Mouse (Mus musculus): ENCODE measurements at regions not wholly inside any gene's neighbourhood (a gene's known extent, or its start where the extent isn't known, plus 50 kb on each side); places are given as distances from the start of the nearest gene placed in this dataset.

DNA sequence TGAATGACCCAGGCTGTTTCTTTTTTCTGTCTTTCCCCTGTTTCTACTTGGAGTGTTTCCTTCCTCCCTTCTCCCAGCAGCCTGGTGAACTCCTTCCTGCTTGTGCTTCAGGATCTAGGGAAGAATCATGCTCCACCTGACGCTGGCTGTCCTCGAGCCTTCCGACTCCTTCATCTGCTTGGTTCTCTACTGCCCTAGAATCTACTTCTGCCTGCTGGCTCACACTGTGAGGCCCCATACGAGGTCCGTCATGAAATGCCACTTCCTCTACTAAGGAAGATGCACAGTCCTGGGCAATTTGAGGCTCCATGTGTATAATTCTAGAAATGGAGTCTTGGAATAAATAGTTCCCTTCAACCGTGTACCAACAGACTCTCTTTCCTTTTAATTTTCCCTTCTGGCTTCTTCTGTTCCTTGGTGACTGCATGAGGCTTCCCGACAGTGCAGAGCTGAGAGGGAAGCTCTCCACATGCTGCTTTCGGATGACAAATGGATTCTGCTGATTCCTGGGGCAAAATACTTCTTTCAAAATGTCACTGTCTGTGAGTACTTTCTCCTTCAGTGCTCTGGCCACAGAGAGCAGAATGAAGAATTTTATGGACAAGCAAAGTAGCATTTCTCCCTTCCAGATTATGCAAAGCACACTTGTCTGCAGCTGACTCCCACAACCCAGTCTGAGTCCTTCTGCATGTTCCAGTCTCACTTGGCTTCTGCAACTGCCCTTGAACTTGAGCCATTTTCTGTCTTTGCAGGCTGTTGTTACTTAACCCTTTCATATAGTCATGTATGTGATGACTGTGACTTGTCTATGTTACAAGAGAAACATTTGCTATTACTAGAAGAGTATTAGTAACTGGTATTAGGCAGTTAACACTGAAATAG is 341.1 kb upstream of the Kif2a start:
- H3K9ac ChIP-seq (replicated peaks; ENCODE audit: low read length) = no peak overlapping the region
- no peak overlapping the region for H3K4me2 ChIP-seq (replicated peaks; ENCODE audit: low read depth, low read length)
- H3K4me1 ChIP-seq (ENCODE audit: insufficient read depth, low read length) = no peaks in the 10 kb centered on the region
- ATAC-seq (ENCODE audit: low FRiP score, low TSS enrichment) = no peak
- H3K27me3 ChIP-seq (ENCODE audit: insufficient read depth, low read length) = no peaks in the 10 kb centered on the region
- no peak overlapping the region for H3K4me3 ChIP-seq (ENCODE audit: low read length)
- 73% methylated on average over 8 of the region's 8 CpGs for WGBS
- no peaks in the 10 kb centered on the region for H3K36me3 ChIP-seq (ENCODE audit: insufficient read depth, low read length)
- no peak overlapping the region for H3K27ac ChIP-seq (ENCODE audit: low read length)
- no peaks in the 10 kb centered on the region for H3K9me3 ChIP-seq (ENCODE audit: low read length)

DNA sequence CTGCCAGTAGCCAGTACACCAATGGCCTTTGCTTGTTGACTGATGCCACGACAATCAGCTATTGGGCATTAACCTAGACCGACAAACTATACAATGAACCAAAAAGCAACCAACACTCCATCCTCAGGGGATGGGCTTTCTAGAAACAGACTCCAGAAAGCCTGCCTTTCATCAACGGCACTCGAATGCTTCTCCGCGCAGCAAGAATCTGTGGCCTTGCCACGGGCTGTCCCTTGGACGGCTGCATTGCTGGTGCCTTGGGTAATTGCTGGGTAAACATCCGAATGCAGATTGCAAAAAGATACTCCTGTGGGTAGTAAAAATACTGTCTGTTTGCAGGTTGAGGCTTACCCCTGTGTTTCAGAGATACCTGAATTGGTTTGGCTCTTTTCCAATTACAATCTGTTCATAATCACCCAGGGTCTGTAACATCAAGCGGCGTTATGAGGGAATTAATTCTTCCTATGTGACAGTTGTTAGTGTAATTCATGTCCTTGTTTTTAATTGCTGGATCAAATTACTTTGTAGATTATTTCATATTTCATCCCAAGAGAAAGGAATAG is 319.0 kb upstream of the Kif2a start:
- Histone ChIP-seq H3K4me3 (ENCODE audit: low read length) (no peak overlapping the region), H3K27me3 (ENCODE audit: insufficient read depth, low read length) (no peaks in the 10 kb centered on the region), H3K4me1 (ENCODE audit: insufficient read depth, low read length) (no peaks in the 10 kb centered on the region), H3K36me3 (ENCODE audit: insufficient read depth, low read length) (no peaks in the 10 kb centered on the region), H3K4me2 (replicated peaks; ENCODE audit: low read depth, low read length) (no peak overlapping the region), H3K27ac (ENCODE audit: low read length) (no peak overlapping the region), H3K9ac (replicated peaks; ENCODE audit: low read length) (no peak overlapping the region), H3K9me3 (ENCODE audit: low read length) (no peaks in the 10 kb centered on the region)
- 81% methylated on average over 11 of the region's 11 CpGs for WGBS
- ATAC-seq (ENCODE audit: low FRiP score, low TSS enrichment) = no peak

DNA sequence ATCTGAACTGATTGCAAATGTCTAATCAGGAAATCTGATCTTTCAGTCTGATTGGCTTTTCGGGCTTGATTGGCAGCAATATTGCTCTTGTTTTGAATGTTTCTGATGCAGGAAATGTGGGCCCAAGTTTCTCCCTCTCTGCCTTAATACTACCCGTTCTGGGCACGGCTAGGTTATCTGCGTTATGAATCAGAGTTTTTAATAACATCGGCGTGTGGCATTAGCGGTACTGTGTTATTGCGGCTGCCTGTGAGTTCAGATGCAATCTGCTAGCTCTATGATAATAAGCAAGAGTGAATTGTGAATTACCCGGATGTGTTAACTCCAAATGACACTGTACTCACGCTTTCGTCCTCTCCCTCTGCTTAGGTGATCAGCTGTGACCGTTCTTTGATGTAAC is 316.2 kb upstream of the Kif2a start:
- no peaks in the 10 kb centered on the region for H3K27me3 ChIP-seq (ENCODE audit: insufficient read depth, low read length)
- peaks cover 6% of the 10 kb centered on the region; the same call in 1 of the 2 replicates for H3K9me3 ChIP-seq (ENCODE audit: low read length)
- no peaks in the 10 kb centered on the region for H3K36me3 ChIP-seq (ENCODE audit: insufficient read depth, low read length)
- no peaks in the 10 kb centered on the region for H3K4me1 ChIP-seq (ENCODE audit: insufficient read depth, low read length)
- no peak overlapping the region for H3K4me2 ChIP-seq (replicated peaks; ENCODE audit: low read depth, low read length)
- 78% methylated on average over 12 of the region's 12 CpGs for WGBS
- ATAC-seq (ENCODE audit: low FRiP score, low TSS enrichment) = no peak
- H3K4me3 ChIP-seq (ENCODE audit: low read length) = no peak overlapping the region
- no peak overlapping the region for H3K9ac ChIP-seq (replicated peaks; ENCODE audit: low read length)
- no peak overlapping the region for H3K27ac ChIP-seq (ENCODE audit: low read length)

DNA sequence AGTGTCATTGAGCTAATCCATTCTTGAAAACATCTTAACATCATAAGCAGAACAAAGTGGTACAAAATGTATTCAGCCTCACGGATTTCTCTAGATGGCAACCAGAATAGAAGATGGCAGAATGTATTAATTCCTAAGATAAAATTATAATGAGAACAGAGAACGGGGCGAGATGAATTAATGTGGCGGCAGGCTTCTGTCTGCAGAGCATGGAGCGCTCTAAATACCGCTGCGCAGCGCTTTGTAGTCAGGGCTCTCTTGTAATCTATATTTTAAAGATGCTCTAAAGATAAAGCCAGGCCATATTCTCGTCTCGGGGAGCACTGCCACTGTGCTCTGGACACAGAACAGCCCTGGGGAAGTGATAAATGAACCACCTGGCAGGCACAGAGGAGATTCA is 315.2 kb upstream of the Kif2a start:
- Histone ChIP-seq H3K27me3 (ENCODE audit: insufficient read depth, low read length) (no peaks in the 10 kb centered on the region), H3K4me1 (ENCODE audit: insufficient read depth, low read length) (no peaks in the 10 kb centered on the region), H3K4me3 (ENCODE audit: low read length) (no peak overlapping the region), H3K9ac (replicated peaks; ENCODE audit: low read length) (no peak overlapping the region), H3K27ac (ENCODE audit: low read length) (no peak overlapping the region), H3K36me3 (ENCODE audit: insufficient read depth, low read length) (no peaks in the 10 kb centered on the region), H3K4me2 (replicated peaks; ENCODE audit: low read depth, low read length) (no peak overlapping the region), H3K9me3 (ENCODE audit: low read length) (peaks cover 6% of the 10 kb centered on the region; the same call in 1 of the 2 replicates)
- WGBS = 75% methylated on average over 10 of the region's 10 CpGs
- no peak for ATAC-seq (ENCODE audit: low FRiP score, low TSS enrichment)

DNA sequence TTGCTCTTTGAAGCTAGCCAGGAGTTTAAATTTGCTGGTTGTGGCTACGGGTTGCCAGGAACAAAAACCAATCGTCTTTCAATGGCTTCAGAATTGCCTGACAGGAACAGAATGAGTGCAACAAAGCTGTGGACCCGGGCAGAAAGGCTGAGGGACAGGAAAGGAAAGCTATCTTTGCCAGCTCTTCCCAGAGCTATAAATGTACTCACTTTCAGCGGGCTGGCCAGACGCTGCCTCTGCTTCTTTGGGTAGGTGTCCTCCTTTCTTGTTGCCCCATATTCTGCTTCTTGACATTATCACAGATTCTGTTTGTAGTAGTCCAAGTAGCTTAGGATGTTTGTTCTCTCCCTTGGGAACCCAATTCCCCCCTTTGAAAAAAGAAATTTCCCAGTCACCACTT is 307.4 kb upstream of the Kif2a start:
- Histone ChIP-seq H3K9me3 (ENCODE audit: low read length) (no peaks in the 10 kb centered on the region), H3K4me3 (ENCODE audit: low read length) (no peak overlapping the region), H3K4me1 (ENCODE audit: insufficient read depth, low read length) (no peaks in the 10 kb centered on the region), H3K27me3 (ENCODE audit: insufficient read depth, low read length) (no peaks in the 10 kb centered on the region), H3K36me3 (ENCODE audit: insufficient read depth, low read length) (no peaks in the 10 kb centered on the region), H3K9ac (replicated peaks; ENCODE audit: low read length) (no peak overlapping the region), H3K4me2 (replicated peaks; ENCODE audit: low read depth, low read length) (no peak overlapping the region), H3K27ac (ENCODE audit: low read length) (no peak overlapping the region)
- ATAC-seq (ENCODE audit: low FRiP score, low TSS enrichment) = no peak
- WGBS = 65% methylated on average over 5 of the region's 5 CpGs

DNA sequence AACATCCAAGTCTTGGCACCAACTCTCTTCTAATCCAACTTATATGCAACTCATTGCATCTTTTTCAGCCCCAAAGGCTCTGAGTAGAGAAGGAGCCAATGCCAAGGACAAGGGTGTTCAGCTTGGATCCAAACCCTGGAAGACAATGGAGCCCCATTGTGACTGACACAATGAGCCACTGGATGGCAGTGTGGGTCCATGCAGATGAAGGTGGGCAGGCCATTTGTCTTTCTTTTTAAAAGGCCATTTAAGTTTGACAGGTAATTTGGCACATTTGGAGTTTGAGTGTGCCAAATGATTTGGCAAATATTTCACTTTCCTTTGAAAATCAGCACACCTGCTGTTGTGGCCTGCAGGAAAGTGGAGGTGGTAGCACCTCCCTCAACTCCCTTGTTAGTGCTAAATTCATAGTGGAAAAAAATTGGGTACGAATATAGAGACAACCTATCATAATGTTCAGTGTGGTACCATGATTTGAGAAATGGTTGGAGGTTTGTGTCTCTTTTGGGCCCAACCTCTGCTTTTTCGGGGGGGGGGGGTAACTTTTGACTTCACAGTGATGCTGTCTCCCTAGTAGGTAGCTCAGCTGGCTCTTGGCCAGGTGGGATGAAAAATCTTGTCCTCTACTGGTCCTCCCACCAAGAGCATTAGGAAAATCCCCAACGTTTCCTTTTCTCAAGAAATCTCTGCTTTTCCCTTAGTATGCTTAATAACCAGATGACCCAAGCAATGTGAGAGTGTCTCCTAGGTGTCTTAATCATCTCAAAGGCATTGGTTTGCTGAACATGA is 304.0 kb upstream of the Kif2a start:
- H3K4me1 ChIP-seq (ENCODE audit: insufficient read depth, low read length) = no peaks in the 10 kb centered on the region
- H3K9ac ChIP-seq (replicated peaks; ENCODE audit: low read length) = no peak overlapping the region
- ATAC-seq (ENCODE audit: low FRiP score, low TSS enrichment) = no peak
- no peak overlapping the region for H3K4me3 ChIP-seq (ENCODE audit: low read length)
- H3K9me3 ChIP-seq (ENCODE audit: low read length) = no peaks in the 10 kb centered on the region; the same call in 1 of the 2 replicates
- H3K27ac ChIP-seq (ENCODE audit: low read length) = no peak overlapping the region
- 69% methylated on average over 3 of the region's 3 CpGs for WGBS
- H3K36me3 ChIP-seq (ENCODE audit: insufficient read depth, low read length) = no peaks in the 10 kb centered on the region
- H3K27me3 ChIP-seq (ENCODE audit: insufficient read depth, low read length) = no peaks in the 10 kb centered on the region
- H3K4me2 ChIP-seq (replicated peaks; ENCODE audit: low read depth, low read length) = no peak overlapping the region

DNA sequence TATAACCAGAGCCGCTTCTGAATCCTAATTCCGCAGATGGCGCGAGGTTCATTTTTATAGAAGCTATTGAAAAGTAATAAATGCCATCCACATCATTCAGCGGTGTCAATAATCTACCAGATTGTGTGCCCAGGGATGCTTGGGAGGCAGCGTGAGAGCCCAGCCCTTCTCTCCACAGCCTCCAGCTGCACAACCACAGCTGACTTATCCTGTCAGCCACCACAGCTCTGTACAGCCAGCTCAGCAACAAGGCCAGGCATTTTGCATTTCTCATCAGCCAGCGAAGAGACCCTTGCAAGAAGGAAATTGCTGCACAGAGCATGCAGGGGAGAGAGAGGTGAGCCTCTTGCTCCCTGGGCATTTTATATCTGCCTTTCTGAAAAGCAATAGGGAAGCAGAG is 292.8 kb upstream of the Kif2a start:
- no peaks in the 10 kb centered on the region for H3K9me3 ChIP-seq (ENCODE audit: low read length)
- no peak overlapping the region for H3K4me2 ChIP-seq (replicated peaks; ENCODE audit: low read depth, low read length)
- no peaks in the 10 kb centered on the region for H3K36me3 ChIP-seq (ENCODE audit: insufficient read depth, low read length)
- no peak overlapping the region for H3K4me3 ChIP-seq (ENCODE audit: low read length)
- H3K27ac ChIP-seq (ENCODE audit: low read length) = no peak overlapping the region
- no peak overlapping the region for H3K9ac ChIP-seq (replicated peaks; ENCODE audit: low read length)
- H3K27me3 ChIP-seq (ENCODE audit: insufficient read depth, low read length) = no peaks in the 10 kb centered on the region
- H3K4me1 ChIP-seq (ENCODE audit: insufficient read depth, low read length) = no peaks in the 10 kb centered on the region
- WGBS = 86% methylated on average over 7 of the region's 7 CpGs
- ATAC-seq (ENCODE audit: low FRiP score, low TSS enrichment) = no peak

DNA sequence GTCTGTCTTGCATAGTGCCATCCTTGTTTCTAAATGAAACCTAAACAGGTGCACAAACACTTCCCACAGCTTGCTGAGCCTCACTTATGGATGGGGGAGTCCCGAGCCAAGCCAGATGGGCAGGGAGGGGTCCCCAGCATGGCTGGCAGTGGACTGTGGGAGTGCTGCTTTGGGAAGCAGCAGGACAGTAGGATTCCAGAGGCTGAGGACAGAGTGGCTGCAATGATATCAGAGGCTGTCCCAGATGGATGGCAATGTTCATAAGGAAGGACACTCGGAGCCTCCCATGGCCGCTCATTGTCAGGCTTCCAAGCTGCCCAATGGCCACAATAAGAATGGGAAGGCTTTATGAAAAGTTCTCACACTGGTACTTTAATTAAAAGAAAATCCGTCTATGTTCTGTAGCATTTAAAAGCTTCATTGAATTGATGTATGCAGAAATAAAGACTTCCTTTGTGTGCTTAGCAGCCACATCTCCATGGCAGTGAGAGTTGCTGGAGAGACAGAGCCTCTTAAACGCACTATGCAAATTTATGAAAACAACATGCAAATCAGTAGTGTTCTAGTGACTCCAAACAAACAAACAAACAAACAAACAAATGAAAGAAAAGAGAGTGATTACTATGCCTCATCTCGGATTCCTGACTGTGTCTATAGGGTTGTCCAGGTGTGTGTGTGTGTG is 287.2 kb upstream of the Kif2a start:
- Histone ChIP-seq H3K27ac (ENCODE audit: low read length) (no peak overlapping the region), H3K9ac (replicated peaks; ENCODE audit: low read length) (no peak overlapping the region), H3K36me3 (ENCODE audit: insufficient read depth, low read length) (no peaks in the 10 kb centered on the region), H3K4me3 (ENCODE audit: low read length) (no peak overlapping the region), H3K4me1 (ENCODE audit: insufficient read depth, low read length) (no peaks in the 10 kb centered on the region), H3K4me2 (replicated peaks; ENCODE audit: low read depth, low read length) (no peak overlapping the region), H3K9me3 (ENCODE audit: low read length) (no peaks in the 10 kb centered on the region), H3K27me3 (ENCODE audit: insufficient read depth, low read length) (no peaks in the 10 kb centered on the region)
- ATAC-seq (ENCODE audit: low FRiP score, low TSS enrichment) = no peak
- WGBS = 75% methylated on average over 6 of the region's 6 CpGs

DNA sequence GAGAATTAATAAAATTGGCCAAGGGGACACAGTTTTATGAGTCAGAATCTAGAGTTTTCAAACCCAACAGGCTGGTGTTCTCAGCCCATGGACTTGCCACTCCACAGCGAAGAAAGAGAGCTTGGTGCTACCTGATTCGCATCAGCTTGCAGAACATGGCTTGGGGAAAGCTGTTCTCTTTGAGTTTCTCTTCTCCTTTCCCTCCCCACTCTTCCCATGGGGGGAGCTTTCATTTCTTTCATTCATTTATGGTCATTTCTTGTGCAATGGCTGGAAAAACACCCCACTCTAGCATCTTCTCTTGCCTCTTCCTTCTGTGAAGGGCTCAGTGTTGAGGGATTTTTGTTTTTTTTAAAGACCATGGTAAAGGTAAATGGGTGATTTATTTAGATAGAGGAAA is 286.5 kb upstream of the Kif2a start:
- no peak overlapping the region for H3K27ac ChIP-seq (ENCODE audit: low read length)
- WGBS = 97% methylated on average over 2 of the region's 2 CpGs
- H3K4me3 ChIP-seq (ENCODE audit: low read length) = no peak overlapping the region
- no peak overlapping the region for H3K4me2 ChIP-seq (replicated peaks; ENCODE audit: low read depth, low read length)
- H3K4me1 ChIP-seq (ENCODE audit: insufficient read depth, low read length) = no peaks in the 10 kb centered on the region
- H3K27me3 ChIP-seq (ENCODE audit: insufficient read depth, low read length) = no peaks in the 10 kb centered on the region
- no peak overlapping the region for H3K9ac ChIP-seq (replicated peaks; ENCODE audit: low read length)
- no peaks in the 10 kb centered on the region for H3K9me3 ChIP-seq (ENCODE audit: low read length)
- no peak for ATAC-seq (ENCODE audit: low FRiP score, low TSS enrichment)
- H3K36me3 ChIP-seq (ENCODE audit: insufficient read depth, low read length) = no peaks in the 10 kb centered on the region

Measured in kidney, embryonic 16.5 days (tissue).